ENCODE assay signal across 20 mouse cellular contexts in genomic region chr3:18705165-18705564, GRCm38 (mm10).
"Had no signal": no experiment of that assay in that cellular context is flagged by ENCODE, and none has a peak within 500 bp of the region (broad histone marks: within the 10 kb centered on the region; RNA-seq: fewer than 3 reads in every experiment).

No protein-coding gene starts in this region.

- H3K27ac ChIP-seq: limb, embryonic 10.5 days; limb, embryonic 13.5 days; liver, embryonic 12.5 days; liver, embryonic 15.5 days; lung, embryonic 15.5 days; neural tube, embryonic 12.5 days; neural tube, embryonic 15.5 days; stomach, embryonic 15.5 days had no signal

- H3K4me1 ChIP-seq: limb, embryonic 13.5 days; liver, embryonic 12.5 days; liver, embryonic 15.5 days; lung, embryonic 15.5 days; neural tube, embryonic 12.5 days; neural tube, embryonic 15.5 days; stomach, embryonic 15.5 days had no signal

- H3K4me3 ChIP-seq: limb, embryonic 10.5 days; limb, embryonic 13.5 days; liver, embryonic 12.5 days; liver, embryonic 15.5 days; lung, embryonic 15.5 days; neural tube, embryonic 12.5 days; neural tube, embryonic 15.5 days; stomach, embryonic 15.5 days had no signal

- H3K27me3 ChIP-seq: limb, embryonic 13.5 days; liver, embryonic 12.5 days; liver, embryonic 15.5 days; lung, embryonic 15.5 days; neural tube, embryonic 12.5 days; neural tube, embryonic 15.5 days; stomach, embryonic 15.5 days had no signal

- H3K9me3 ChIP-seq: limb, embryonic 10.5 days; limb, embryonic 13.5 days; liver, embryonic 12.5 days; liver, embryonic 15.5 days; lung, embryonic 15.5 days; neural tube, embryonic 12.5 days; neural tube, embryonic 15.5 days; stomach, embryonic 15.5 days had no signal

- DNase-seq: kidney, adult 9 months; kidney, postnatal 14 days; kidney, postnatal 4 days; liver; lung, adult 18-20 months; lung, postnatal 10 days; lung, postnatal 4 days; midbrain, embryonic 14.5 days; right cerebral cortex, postnatal 14 days; right cerebral cortex, postnatal 4 days; thymus, postnatal 25 days had no signal

- ATAC-seq: liver, embryonic 12.5 days had no signal

- H3K36me3 ChIP-seq: limb, embryonic 10.5 days; limb, embryonic 13.5 days; liver, embryonic 12.5 days; liver, embryonic 15.5 days; lung, embryonic 15.5 days; neural tube, embryonic 12.5 days; neural tube, embryonic 15.5 days; stomach, embryonic 15.5 days had no signal

- H3K4me2 ChIP-seq: limb, embryonic 13.5 days; liver, embryonic 12.5 days; liver, embryonic 15.5 days; lung, embryonic 15.5 days; midbrain, embryonic 11.5 days; neural tube, embryonic 12.5 days; neural tube, embryonic 15.5 days; stomach, embryonic 15.5 days had no signal

- H3K9ac ChIP-seq: limb, embryonic 13.5 days; liver, embryonic 12.5 days; liver, embryonic 15.5 days; lung, embryonic 15.5 days; neural tube, embryonic 12.5 days; neural tube, embryonic 15.5 days; stomach, embryonic 15.5 days had no signal
